Mouse (Mus musculus) stomach, postnatal 0 days (tissue): ENCODE results near the gene Xrcc4.

ENCODE experiments used
- CTCF ChIP-seq: IDR thresholded peaks from 2 replicates; pipeline ENCODE4 v1.5.1; 2016; ENCODE audit warnings: antibody characterized with exemption, low read depth, mild to moderate bottlenecking, moderate library complexity
- EP300 ChIP-seq: optimal IDR thresholded peaks from 2 replicates; pipeline ENCODE3; 2016; ENCODE audit warnings: antibody characterized with exemption

DNA sequence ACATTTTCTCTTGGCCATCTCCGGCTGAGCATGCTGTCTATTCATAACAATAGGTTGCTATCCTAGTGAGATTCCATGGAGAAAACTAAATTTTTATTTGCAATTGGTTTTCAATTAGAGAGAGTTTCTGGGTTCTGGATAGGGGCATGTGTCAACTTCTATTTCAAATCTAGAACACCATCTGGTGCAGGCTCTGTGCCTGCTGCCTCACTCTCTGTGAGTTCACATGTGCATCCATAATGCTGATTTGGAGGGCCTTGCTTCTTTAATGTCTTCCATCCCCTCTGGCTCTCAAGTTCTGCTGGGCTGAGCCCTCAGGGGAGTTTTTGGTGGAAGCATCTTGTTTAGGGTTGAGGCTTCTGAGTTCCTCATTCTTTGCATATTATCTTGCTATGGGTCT, 239.5 kb downstream of the Xrcc4 start:
- TF ChIP-seq CTCF (no peak), EP300 (no peak)
